Mouse (Mus musculus) A20 (cell line): ENCODE data around the gene Hoxb2.

Experiments used
- DNase-seq: peaks from one replicate; pipeline ENCODE4 v3.0.0-alpha.2; 2011; ENCODE audit warnings: low read depth, low spot score

Hoxb2 gene

GRCm38 (mm10) chr11:96399923-96400322 lies 49.6 kb downstream of the Hoxb2 start:
- DNase-seq = no peak
